Mouse (Mus musculus): Measurements from ENCODE around the gene Mgat5.

Mgat5 gene

DNA sequence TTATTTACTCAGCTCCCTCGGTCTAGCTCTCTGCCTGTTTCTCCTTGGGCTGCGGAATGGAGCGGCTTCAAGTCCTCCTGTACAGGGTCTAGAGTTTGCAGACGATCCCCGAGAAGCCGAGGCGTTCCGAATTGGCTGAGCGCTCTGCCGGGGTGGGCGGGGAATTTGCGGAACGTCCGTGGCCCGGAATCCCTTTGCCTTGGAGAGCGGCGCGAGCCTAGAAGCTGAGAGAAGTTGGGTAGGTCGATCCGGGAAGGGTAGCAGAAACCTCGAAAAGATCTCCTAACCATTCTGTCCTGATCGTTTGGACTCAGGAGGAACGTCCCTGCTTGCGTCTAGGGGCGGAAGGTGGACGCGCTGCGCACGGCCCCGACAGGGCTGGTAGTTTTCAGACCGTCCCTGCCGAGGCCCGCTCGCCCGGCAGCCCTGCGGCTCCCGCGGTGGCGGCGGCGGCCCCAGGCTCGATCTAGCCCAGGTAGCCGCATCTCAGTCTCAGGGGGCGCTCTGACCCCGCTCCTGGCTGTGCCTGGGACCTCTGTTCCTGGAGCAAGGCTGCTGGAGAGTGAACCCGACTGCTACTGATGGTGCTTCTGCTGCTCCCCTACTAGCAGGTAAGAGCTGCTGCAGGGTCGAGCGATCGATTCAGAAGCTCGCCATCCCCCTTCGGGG is at the start of gene Mgat5:
Gene Mgat5 (plus strand): TSS at position 199 of the 669 bp plus-strand sequence.
- peak; percentile 83 to 87 for DNase-seq (ENCODE audit: low spot score in 2 of 2)

DNA sequence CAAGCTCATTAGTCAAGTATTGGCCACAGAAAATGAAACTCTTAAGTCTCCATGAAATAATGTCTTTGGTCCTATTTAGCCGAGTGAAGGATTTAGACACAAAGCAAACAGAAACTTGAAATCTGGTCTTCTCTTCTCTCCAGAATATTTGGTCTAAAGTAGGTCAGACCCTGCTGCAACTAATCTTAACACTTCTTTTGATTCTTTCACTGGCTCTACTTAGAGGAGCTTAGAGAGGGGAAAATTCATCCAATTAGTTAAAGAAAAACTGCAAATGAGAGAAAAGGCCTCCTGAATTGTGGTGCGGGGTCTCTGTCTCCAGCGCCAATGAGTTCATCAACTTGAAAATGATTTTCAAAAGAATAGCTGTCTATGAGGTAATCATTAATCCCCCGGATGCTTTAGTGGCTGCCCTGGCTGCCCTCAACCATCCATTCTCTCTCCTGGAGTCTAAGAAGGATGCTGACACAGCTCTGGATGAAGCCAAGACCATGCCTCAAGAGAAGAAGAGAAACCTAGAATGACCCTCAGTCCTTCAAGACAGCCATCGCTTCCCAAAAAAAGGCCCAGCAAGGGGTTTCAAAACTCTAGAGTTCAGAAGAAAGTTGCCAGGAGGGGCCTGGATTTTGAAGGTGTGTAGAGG is 44.6 kb upstream of the Mgat5 start:
- no peak for DNase-seq (ENCODE audit: low spot score in 2 of 2)

DNA sequence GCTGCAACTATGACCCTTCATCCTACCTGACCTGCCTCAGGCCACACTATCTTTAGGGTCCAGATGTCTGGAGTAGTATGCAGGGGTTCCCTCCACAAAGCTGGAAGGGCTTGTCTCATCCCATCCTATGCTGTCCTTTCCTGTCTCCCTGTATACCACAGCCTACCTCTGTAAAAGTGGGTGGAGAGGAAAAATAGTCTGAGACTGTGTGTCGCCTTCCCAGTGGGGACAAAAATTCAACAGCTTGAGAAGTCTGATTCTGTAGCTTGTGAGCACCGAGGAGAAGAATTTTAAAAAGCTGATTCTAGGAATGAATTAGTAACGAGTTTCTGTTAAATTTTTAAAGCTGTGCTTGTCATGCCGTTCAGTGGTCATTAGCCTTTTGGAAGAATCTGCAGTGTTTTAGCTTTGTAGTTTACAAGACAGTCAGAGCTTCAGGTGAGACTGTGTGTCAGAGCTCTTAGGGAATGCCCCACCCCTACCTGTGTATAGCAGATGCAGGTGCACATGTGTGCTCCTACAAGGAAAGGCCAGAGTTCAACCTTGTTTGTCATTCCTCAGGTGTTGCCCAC is 40.1 kb upstream of the Mgat5 start:
- no peak for DNase-seq (ENCODE audit: low spot score in 2 of 2)

DNA sequence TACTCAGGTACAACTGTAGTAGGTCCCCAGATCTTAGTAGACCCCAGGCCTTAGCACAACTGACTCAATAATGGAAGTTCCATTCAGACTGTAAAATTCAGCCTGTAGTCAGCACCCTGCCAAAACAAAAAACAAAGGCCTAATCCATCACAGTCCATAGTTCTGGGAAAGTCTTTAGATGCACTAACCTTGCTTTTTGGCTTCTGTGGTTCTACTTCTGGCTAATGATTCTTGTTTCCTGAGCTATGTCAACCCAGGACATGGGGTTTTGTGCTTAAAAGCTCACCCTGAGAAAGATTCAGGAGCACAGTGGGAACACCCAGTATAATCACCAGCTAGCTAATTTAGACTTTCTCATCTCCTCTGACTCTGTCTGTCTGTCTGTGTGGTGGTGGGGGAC is 38.3 kb upstream of the Mgat5 start:
- no peak for DNase-seq (ENCODE audit: low spot score in 2 of 2)

DNA sequence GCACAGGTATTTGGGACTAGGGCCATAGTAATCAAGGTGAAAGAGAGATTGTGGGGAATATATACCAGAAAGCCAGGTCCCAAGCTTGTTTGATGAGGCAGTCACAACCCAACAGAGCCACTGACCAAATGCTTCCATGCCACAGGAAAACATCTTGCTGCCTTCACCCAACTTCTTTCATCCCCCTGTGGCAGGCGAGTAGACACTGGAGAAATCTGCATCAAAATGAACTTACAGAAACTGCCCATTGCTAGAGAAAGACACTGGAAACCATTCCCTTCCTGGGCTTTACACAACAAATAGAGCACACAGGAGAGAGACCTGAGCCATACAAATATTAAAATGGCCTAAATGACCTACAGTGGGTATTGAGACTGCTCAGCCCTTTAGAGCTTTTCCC is 37.2 kb upstream of the Mgat5 start:
- no peak for DNase-seq (ENCODE audit: low spot score in 2 of 2)

DNA sequence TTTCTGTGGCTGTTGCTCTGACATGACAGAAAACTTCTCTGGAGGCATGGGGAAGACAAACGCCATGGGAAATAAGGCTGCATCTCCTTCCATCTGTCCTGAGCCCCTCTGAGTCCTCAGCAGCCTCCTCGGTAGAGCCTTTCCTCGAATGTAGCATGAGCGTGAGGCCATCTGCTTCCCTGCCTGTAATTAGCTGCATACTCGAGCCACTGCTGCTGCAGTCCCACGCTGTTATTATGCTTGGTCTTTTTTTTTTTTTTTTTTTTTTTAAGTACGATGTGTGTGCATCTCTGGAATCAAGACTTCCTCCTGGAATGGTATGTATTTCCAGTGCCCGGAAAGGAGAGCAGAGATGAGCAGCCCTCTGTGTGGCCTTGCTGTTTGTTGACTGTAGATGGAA is 36.6 kb upstream of the Mgat5 start:
- peak in 1 of 2 experiments; percentile 28 for DNase-seq (ENCODE audit: low spot score in 2 of 2)

DNA sequence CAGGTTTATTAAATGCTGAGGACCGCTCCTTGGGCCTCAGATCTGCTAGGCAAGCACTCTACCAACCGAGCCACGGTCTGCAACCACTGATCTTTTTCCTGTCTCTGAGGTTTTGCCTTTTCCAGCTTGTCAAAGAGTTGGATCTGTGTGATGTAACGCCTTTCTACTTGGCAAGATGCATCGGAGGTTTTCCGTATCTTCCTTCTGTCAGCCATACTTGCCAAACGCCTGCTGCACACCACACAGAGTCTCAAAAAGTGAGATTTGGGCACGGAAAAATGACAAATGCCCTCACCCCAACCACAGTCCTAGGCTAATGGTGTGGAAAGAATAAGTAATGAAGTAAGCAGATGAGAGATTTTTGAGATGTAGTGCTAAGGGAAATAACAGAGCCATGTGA is 35.3 kb upstream of the Mgat5 start:
- DNase-seq (ENCODE audit: low spot score in 2 of 2) = no peak

DNA sequence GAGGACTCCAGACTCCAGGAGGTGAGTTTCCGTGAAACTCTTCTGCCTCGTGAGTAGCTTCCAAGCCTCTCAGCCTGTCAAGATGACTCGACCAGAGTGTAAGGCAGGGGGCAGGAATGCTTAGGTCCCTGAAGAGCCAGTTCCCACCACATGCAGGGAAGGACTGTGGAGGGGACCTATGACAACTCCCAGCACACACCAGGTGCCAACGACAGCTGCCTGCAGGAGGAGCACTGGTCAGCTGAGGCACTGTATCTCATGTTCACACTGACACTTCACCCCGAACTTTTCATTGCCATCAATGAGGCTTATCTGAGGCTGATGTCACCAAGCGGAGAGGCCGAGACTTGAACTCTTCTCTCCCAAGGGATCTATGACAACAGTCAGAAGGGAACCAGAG is 33.5 kb upstream of the Mgat5 start:
- no peak for DNase-seq (ENCODE audit: low spot score in 2 of 2)

DNA sequence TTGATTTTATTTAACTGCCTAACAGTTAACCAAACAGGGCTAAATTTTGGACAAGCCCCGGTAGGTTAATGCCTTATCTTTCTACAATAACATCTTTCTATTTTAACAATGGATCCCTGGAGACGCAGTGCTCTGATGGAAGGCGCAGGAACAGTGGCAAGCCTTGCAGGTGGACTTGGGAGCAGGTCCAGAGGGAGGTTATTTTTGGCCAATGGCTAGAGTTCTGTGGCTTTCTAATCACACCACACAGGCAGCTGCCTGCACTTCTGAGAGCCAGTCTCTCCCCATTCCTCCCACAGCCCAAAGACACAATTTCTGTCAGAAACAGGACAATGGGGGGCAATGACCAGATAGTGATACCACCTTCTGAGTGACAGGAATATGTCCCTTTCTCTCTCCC is 31.4 kb upstream of the Mgat5 start:
- DNase-seq (ENCODE audit: low spot score in 2 of 2) = no peak

DNA sequence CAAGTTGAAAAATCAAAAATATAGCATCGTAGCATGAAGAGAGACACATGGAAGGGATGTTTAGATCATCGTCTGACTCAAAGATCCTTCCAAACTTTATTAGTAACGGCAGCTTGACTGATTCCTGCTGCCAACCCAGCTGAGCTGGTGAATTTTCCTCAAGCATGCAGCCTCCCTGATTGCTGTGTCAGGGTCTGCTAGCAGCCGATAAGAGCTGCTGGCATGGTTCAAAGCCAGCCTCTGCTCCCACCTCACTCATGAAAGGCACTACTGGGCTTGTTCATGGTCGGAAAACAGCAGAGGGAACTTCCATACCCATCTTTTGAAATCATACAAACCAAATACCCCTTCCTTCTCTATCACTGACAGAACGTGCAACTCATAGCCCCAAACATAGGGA is 12.4 kb upstream of the Mgat5 start:
- no peak for DNase-seq (ENCODE audit: low spot score in 2 of 2)

DNA sequence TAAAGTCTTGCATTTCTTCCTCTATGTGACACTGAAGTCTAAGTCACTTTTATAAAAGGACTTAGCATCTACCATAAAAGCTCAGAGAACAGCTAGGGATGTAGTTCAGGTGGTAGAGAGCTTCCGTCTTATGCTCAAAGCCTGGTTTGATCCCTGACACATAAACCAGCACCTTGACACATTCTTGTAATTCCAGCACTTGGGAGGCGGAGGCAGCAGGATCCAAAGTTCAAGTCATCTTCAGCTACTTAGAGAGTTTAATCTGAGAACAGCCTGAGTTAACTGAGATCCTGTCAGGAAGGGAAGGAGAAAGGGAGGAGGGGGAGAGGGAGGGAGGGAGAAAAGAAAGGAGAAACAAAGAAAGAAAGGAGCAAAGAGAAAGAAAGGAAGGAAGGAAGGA is 5.6 kb upstream of the Mgat5 start:
- no peak for DNase-seq (ENCODE audit: low spot score in 2 of 2)

DNA sequence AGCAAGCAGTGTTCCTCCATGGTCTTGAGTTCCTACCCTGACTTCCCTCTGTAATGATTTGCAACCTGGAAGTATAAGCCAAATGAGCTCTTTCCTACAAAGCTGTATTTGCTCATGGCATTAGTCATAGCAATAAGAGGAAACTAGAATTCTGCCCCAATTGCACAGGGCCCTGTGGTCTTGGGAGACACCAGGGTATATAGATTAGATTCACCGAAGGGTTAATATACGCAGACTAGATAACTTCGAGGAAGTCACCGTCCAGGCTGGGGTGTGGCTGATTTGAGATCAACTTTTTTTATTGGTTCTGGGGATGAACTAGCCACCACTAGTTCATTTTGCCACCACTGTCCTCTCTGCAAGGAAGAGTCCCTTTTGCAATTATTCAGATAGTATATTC is 2.5 kb upstream of the Mgat5 start:
- DNase-seq (ENCODE audit: low spot score in 2 of 2) = no peak

DNA sequence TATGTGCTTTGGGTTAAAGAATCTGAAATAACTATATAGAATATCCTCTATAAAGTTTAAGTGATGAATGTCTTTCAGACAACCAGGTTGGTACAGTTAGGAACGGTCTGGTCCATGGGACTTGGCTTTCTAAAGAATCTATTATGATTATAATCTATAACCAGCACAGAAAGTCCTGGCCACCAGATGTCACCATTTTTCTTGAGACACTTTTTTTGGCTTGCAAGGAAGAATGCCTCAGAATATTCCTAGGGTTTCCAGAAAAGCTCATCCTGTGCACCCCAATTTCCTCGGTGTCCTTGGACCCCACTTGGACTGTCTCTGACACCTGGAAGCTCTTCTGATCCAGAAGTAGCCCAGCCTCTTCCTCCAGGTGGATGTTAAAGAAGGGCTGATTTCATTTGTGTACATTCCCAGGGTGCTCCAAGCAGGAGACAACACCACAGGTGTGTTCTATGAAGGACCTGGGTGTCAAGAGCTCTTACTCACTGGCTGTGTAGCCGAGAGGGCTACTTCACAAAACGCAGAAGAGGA is 1.5 kb upstream of the Mgat5 start:
- peak in 1 of 2 experiments; percentile 38 for DNase-seq (ENCODE audit: low spot score in 2 of 2)

DNA sequence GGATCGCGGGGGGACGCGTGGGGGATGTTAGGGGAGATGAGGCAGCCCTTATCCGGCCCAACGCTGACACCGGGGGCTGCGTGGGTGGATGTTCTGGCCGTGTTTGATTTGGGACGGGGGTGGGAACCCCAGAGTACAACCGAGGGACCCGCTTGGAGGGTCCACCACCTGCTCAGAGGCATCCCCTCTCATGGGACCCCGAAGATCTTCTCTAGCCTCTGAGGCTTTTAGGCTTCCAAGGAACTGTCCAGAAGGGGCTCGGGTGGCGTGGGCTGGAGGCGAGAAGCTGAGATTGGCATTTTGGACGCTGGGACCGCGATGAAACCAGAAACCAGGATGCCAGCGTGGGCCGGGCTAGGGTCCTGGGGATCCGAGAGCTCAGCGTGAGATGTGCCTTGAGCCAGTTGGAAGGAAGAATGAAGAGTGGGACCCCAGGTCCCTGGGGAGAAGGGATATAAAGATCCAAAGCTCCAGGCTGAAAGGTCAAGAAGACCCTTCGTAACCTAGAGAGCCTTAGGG is 745 bp downstream of the Mgat5 start:
- DNase-seq (ENCODE audit: low spot score in 2 of 2) = peak in 1 of 2 experiments; percentile 23

DNA sequence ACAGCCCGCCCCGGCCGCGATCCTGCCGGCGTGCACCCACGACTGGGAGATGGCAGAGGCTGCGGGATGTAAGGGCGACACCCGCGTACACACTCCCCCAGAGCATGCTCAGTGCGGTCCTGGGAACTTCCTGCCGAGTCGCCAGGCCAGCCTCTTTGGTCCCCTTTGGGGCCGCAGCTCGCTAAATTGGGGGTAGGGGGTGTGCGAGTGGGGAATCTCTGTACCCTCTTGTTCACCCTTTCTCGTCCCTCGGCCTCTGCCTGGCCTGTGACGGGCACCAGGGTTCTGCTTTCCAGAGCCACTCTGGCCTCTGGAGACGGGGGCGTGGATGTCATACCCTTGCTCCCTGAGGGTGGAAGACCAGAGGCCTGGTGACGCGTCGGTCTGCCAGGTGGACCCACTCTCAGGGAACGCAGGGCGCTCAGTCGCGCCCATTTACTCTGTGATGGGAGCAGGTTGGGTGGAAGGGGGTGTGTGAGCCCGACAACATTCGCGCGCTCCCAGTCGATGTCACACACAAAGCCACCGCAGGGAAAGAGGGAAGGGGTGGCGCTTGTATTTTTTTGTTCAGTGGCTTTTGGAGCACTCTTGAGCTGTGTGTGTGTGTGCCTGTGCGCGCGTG is 1.3 kb downstream of the Mgat5 start:
- DNase-seq (ENCODE audit: low spot score in 2 of 2) = peak; percentile 20 to 34

DNA sequence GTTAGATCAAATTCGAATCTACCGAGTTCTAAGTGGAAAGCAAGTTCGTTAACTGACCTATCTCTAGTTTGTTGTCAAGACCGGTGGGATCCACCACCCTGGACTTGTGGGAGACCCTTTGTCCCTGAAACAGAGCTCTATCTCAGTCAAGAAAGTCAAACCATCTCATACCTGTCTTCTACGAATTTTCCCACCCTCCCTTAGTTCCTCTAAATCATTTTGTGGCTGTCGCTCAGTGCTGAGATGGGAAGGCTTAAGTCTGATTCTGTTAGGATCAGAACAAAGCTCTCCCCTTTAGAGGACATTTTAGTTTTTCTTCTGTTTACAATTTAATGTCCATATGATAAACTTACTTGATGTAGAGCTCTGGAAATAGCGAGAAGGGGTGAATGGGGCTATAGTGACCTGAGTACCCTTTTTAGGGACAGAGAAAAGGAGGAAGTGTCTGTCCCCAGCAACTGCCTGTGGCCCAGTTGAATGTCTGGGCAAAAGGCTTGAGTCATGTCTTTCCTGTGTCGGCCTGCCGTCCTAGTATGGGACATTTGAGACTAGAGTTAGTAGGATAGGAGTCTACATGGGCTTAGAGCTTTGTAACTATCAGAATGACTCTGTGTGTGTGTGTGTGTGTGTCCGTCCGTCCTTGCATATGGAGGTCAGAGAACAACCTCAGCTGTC is 2.2 kb downstream of the Mgat5 start:
- no peak for DNase-seq (ENCODE audit: low spot score in 2 of 2)

DNA sequence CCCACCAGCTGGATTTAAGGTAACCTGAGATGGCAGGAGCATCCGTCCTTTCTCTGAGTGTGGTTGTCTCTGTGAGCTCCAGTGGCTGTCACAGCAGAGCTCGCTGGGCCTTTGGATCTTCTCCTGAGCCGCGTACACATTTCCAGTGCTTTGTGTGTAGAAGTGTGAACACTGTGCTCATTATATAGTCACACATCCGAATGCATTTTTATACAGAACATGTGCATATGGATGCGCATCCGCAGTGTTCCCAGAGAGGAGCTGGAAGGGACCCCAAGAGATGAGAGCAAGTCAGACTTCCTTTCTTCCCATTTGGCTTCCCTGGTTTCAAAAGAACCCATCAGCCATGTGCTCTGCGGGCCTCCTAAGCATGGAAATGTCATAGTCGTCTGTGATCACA is 3.4 kb downstream of the Mgat5 start:
- peak in 1 of 2 experiments; percentile 32 for DNase-seq (ENCODE audit: low spot score in 2 of 2)

DNA sequence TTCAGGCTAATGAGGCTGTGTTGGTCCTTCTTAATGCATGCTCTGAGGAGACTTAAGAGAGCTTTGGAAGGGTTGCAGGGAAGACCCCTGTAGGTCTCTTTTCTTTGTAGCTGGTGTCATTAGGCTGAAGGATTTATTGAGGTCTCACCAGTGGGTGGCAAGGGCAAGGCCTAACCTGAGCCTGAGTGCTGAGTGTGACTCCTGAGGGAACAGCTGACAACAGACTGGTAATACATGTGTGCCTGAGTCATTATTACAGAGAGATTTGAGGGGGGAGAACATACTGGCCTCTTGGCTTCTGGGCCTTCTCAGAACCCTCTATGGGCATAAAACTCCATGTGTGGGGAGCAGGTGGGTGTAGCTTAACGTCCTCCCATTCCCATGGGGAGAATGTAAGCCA is 8.0 kb downstream of the Mgat5 start:
- no peak for DNase-seq (ENCODE audit: low spot score in 2 of 2)

DNA sequence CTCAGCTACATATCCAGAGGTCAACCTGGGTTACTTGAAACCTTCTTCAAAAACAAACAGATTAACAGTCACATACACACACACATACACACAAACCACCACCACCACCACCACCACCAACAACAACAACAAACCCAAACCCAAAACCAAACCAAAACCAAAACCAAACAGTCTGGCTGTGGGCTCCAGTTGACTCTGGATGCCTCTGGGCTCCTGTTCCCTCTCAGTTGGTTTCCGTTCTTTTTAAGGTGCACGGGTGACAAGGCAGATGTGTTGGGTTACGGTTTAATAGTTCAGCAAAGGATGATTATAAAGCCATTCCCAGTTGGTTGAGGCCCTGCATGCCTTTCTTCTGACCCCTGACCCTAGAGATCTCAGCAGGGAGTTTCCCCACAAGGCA is 8.6 kb downstream of the Mgat5 start:
- no peak for DNase-seq (ENCODE audit: low spot score in 2 of 2)

DNA sequence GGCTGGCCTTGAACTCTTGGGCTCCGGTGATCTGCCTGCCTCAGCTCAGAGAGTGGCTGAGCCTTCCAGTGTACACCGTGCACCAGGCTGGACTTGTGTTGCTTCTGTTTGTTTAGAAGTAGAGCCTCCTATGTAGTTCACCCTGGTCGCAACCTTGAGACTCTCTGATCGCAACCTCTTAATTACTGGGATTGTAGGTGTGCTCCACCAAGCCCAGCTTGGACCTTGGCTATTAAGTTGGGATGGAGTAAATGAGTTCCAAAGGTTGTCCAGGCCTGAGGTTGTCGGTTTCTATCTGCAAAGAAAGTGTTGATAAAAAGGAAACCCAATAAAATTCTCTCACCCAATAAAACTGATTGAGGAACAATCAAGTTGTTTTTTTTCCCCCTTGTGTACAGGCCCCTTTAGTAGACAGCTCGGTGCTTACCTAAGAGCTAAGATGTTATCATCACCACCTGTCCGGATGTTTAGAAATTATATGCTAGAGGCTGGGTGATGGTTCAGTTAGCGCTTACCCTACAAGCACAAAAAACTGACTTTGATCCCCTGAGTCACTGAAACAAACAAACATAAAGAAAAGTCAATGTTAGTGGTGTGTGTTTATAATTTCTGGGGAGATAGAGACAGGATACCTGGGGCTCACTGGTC is 9.9 kb downstream of the Mgat5 start:
- DNase-seq (ENCODE audit: low spot score in 2 of 2) = no peak

DNA sequence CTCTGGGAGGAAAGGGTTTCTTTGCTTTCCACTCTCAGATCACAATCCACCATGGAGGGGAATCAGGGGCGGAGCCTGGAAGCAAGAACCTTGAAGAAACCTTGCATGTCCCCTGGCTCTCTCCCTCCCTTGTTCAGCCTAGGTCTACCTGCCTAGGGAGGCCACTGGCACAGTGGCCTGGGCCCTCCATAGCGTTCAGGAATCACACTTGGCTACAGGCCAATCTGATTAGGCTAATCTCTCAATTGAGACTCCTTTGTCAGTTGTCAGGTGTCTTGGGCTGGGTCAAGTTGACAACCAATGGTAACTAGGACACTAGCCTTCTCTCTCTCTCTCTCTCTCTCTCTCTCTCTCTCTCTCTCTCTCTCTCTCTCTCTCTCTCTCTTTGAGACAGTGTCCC is 12.2 kb downstream of the Mgat5 start:
- no peak for DNase-seq (ENCODE audit: low spot score in 2 of 2)

Measured in right cerebral cortex, postnatal 36 days (tissue).